Mouse (Mus musculus) C2C12 (cell line): ENCODE data around the gene Cxadr. TPM values are rescaled to one million over a fixed set of nuclear protein-coding genes. Genes with fewer than 3 reads are reported as not detected.

Source experiments
- H3K27me3 ChIP-seq: one replicate; pipeline ENCODE4 v1.6.1; 2011; ENCODE audit not compliant: control insufficient read depth, insufficient read depth, insufficient read length
- H3K36me3 ChIP-seq: one replicate; pipeline ENCODE4 v1.6.1; 2011; ENCODE audit not compliant: control insufficient read depth, insufficient read depth
- H3K4me3 ChIP-seq: one replicate; pipeline ENCODE4 v1.5.1; 2011; ENCODE audit warnings: mild to moderate bottlenecking, control low read depth; ENCODE audit not compliant: poor library complexity, insufficient read depth, severe bottlenecking
- H3K79me2 ChIP-seq: one replicate; pipeline ENCODE4 v1.6.1; 2011; ENCODE audit not compliant: control insufficient read depth, insufficient read depth
- H3K79me3 ChIP-seq: one replicate; pipeline ENCODE4 v1.6.1; 2011; ENCODE audit warnings: low read depth, control low read depth
- H3ac ChIP-seq: one replicate; pipeline ENCODE3; 2011; ENCODE audit warnings: low read depth; ENCODE audit not compliant: control insufficient read depth, insufficient read length
- CEBPB ChIP-seq: IDR thresholded peaks from one replicate; pipeline ENCODE4 v1.6.1; 2011; ENCODE audit warnings: low read depth, mild to moderate bottlenecking, control low read depth, moderate library complexity
- CTCF ChIP-seq: IDR thresholded peaks from one replicate; pipeline ENCODE4 v1.5.1; 2011; ENCODE audit not compliant: control insufficient read depth, insufficient read depth, insufficient read length
- FOSL1 ChIP-seq: IDR thresholded peaks from one replicate; pipeline ENCODE4 v1.8.0; 2011; ENCODE audit warnings: mild to moderate bottlenecking, low read length; ENCODE audit not compliant: poor library complexity, insufficient read depth, severe bottlenecking
- MAX ChIP-seq: IDR thresholded peaks from one replicate; pipeline ENCODE4 v1.6.1; 2011; ENCODE audit warnings: mild to moderate bottlenecking, control low read depth
- MYOD1 ChIP-seq: IDR thresholded peaks from one replicate; pipeline ENCODE4 v1.6.1; 2011; ENCODE audit warnings: low read depth; ENCODE audit not compliant: control insufficient read depth, insufficient read length
- MYOG ChIP-seq: IDR thresholded peaks from one replicate; pipeline ENCODE4 v1.6.1; 2011; ENCODE audit not compliant: control insufficient read depth, insufficient read length; ENCODE audit errors: extremely low read depth
- USF1 ChIP-seq: IDR thresholded peaks from one replicate; pipeline ENCODE4 v1.6.1; 2011; ENCODE audit warnings: low read depth, mild to moderate bottlenecking, control low read depth, moderate library complexity
- polyA plus RNA-seq: library from polyadenylated mRNA; unstranded; fragments of >200 nt; fragmentation: generic; extraction: Trizol; gene quantifications from one replicate; pipeline ENCODE4 v1.2.1, GENCODE M21; 2012; ENCODE audit warnings: missing spikeins

The Cxadr gene
- polyA plus RNA-seq, 1 experiment: 0.40 TPM

- no peak for TF ChIP-seq MYOD1
- H3ac ChIP-seq: no peak overlapping the region
- peaks cover 27% of the 10 kb centered on the region for H3K79me3 ChIP-seq
- peak overlapping the region; percentile 57 for H3K4me3 ChIP-seq
- no peaks in the 10 kb centered on the region for H3K27me3 ChIP-seq
- peaks cover 54% of the 10 kb centered on the region for H3K79me2 ChIP-seq
- H3K36me3 ChIP-seq: peaks cover 33% of the 10 kb centered on the region
These were observed 73.9 kb downstream of the Cxadr start for GRCm38 (mm10) chr16:78375222-78375621.

GRCm38 (mm10) chr16:78375821-78376691 lies 74.8 kb downstream of the Cxadr start:
- H3K79me3 ChIP-seq: peaks cover 27% of the 10 kb centered on the region
- peaks cover 26% of the 10 kb centered on the region for H3K36me3 ChIP-seq
- TF ChIP-seq MYOD1 (no peak), USF1 (no peak), MYOG (no peak), CTCF (no peak), MAX (no peak)

GRCm38 (mm10) chr16:78376745-78377570 lies 75.7 kb downstream of the Cxadr start, which contains the start of gene Btg3:
Btg3 (minus strand) TSS chr16:78377192.
- TF ChIP-seq MYOG (no peak), MYOD1 (no peak), USF1 (no peak), MAX (peak; percentile 71), FOSL1 (no peak), CTCF (no peak), CEBPB (no peak)
- Histone ChIP-seq H3K36me3 (peaks cover 17% of the 10 kb centered on the region), H3K79me2 (peaks cover 42% of the 10 kb centered on the region), H3K4me3 (peak within 1 kb of the TSS; percentile 57), H3ac (peak within 1 kb of the TSS; percentile 82), H3K27me3 (no peaks in the 10 kb centered on the region), H3K79me3 (peaks cover 25% of the 10 kb centered on the region)

More at GRCm38 (mm10) chr16:78375821-78376691, 74.8 kb downstream of the Cxadr start:
- H3ac ChIP-seq: peak overlapping the region; percentile 82
- peaks cover 51% of the 10 kb centered on the region for H3K79me2 ChIP-seq
- H3K27me3 ChIP-seq: no peaks in the 10 kb centered on the region
- peak overlapping the region; percentile 57 for H3K4me3 ChIP-seq

- peaks cover 19% of the 10 kb centered on the region for H3K79me3 ChIP-seq
- TF ChIP-seq CEBPB: no peak
- TF ChIP-seq MYOG: no peak
- no peak for TF ChIP-seq FOSL1
- TF ChIP-seq MYOD1: no peak
- no peak for TF ChIP-seq CTCF
- no peak for TF ChIP-seq MAX
- no peak for TF ChIP-seq USF1
- H3K27me3 ChIP-seq: no peaks in the 10 kb centered on the region
- H3ac ChIP-seq: no peak overlapping the region
- H3K4me3 ChIP-seq: no peak overlapping the region
- peaks cover 27% of the 10 kb centered on the region for H3K79me2 ChIP-seq
- H3K36me3 ChIP-seq: peaks cover 4% of the 10 kb centered on the region
These were observed 77.2 kb downstream of the Cxadr start for GRCm38 (mm10) chr16:78378493-78378892.

- H3K79me3 ChIP-seq: no peaks in the 10 kb centered on the region
These were observed 87.8 kb downstream of the Cxadr start for GRCm38 (mm10) chr16:78389122-78389521.

More at GRCm38 (mm10) chr16:78389122-78389521, 87.8 kb downstream of the Cxadr start:
- no peaks in the 10 kb centered on the region for H3K36me3 ChIP-seq
- no peaks in the 10 kb centered on the region for H3K79me2 ChIP-seq
- H3ac ChIP-seq: no peak overlapping the region
- H3K4me3 ChIP-seq: no peak overlapping the region
- TF ChIP-seq MYOD1 (no peak), USF1 (no peak), MYOG (no peak), CEBPB (no peak), MAX (no peak), FOSL1 (no peak), CTCF (no peak)
- no peaks in the 10 kb centered on the region for H3K27me3 ChIP-seq
